Mouse (Mus musculus) ES-E14 (cell line): ENCODE results near the gene Cradd. TPM values are rescaled to one million over a fixed set of nuclear protein-coding genes. Genes with fewer than 3 reads are reported as not detected.

Experiments
- DNase-seq: peaks from one replicate; pipeline ENCODE4 v3.0.0-alpha.2; 2013; ENCODE audit warnings: low read depth, low spot score
- H3K27ac ChIP-seq: 2 replicates; pipeline ENCODE4 v1.5.1; 2012; ENCODE audit warnings: low read depth, mild to moderate bottlenecking, low read length, moderate library complexity, mixed read lengths; ENCODE audit not compliant: poor library complexity, insufficient read depth, severe bottlenecking
- H3K36me3 ChIP-seq: 2 replicates; pipeline ENCODE4 v1.6.1; 2012; ENCODE audit warnings: mild to moderate bottlenecking, low read length, moderate library complexity, mixed read lengths; ENCODE audit not compliant: control insufficient read depth, poor library complexity, insufficient read depth, severe bottlenecking
- H3K4me1 ChIP-seq, 2 experiments: fragments of 150-350 bp in 1 of 2; sonication (generic) in 1 of 2; 2 replicates each; pipeline ENCODE4 v1.6.1; 2012; ENCODE audit warnings: low read length in 2 of 2, mild to moderate bottlenecking in 1 of 2, mixed read lengths in 1 of 2; ENCODE audit not compliant: control insufficient read depth in 2 of 2, insufficient read depth in 2 of 2, poor library complexity in 1 of 2
- H3K4me3 ChIP-seq, 2 experiments: fragments of 150-350 bp in 1 of 2; sonication (generic) in 1 of 2; 2 replicates each; pipeline ENCODE4 v1.5.1; 2012; ENCODE audit warnings: low read length in 2 of 2, low read depth in 1 of 2, mild to moderate bottlenecking in 1 of 2, mixed read lengths in 1 of 2; ENCODE audit not compliant: insufficient read depth in 1 of 2, poor library complexity in 1 of 2, severe bottlenecking in 1 of 2
- H3K9ac ChIP-seq: 2 replicates; pipeline ENCODE4 v1.6.1; 2012; ENCODE audit warnings: low read depth, mild to moderate bottlenecking, low read length, mixed read lengths; ENCODE audit not compliant: poor library complexity, insufficient read depth, severe bottlenecking
- H3K9me3 ChIP-seq: fragments of 150-350 bp; sonication (generic); 2 replicates; pipeline ENCODE4 v1.6.1; 2012; ENCODE audit warnings: low read depth, mild to moderate bottlenecking, low read length; ENCODE audit not compliant: control insufficient read depth, insufficient read depth
- CHD2 ChIP-seq: IDR thresholded peaks from 2 replicates; pipeline ENCODE4 v1.6.1; 2014; ENCODE audit warnings: mild to moderate bottlenecking, low read depth, low read length, inconsistent platforms
- HCFC1 ChIP-seq: IDR thresholded peaks from 2 replicates; pipeline ENCODE4 v1.6.1; 2012; ENCODE audit warnings: low read length, inconsistent platforms, borderline replicate concordance; ENCODE audit not compliant: insufficient read depth
- MAFK ChIP-seq: IDR thresholded peaks from 2 replicates; pipeline ENCODE4 v1.6.1; 2014; ENCODE audit warnings: mild to moderate bottlenecking, low read depth, low read length, inconsistent platforms; ENCODE audit not compliant: insufficient read depth
- ZC3H11A ChIP-seq: IDR thresholded peaks from 2 replicates; pipeline ENCODE4 v1.6.1; 2012; ENCODE audit warnings: low read depth, mild to moderate bottlenecking, inconsistent platforms, low read length, borderline replicate concordance
- ZNF384 ChIP-seq: IDR thresholded peaks from 2 replicates; pipeline ENCODE4 v1.6.1; 2012; ENCODE audit warnings: low read depth, low read length, inconsistent platforms
- in situ Hi-C, 2 experiments: fragments of 600-800 bp; cut with MboI; formaldehyde crosslinking; loops; one replicate each; pipeline ENCODE4 v1.15.1; 2025; ENCODE audit warnings: low sequenced_read_pairs in 2 of 2, inconsistent platforms in 1 of 2; ENCODE audit not compliant: unreplicated experiment in 2 of 2
- total RNA-seq: library from RNA; depleted of rRNA; stranded (reverse); fragments of 300-350 nt; gene quantifications from 2 replicates; pipeline ENCODE4 v1.2.3, GENCODE M21; 2012

The Cradd gene
- total RNA-seq, 1 experiment: 8.4 TPM

DNA sequence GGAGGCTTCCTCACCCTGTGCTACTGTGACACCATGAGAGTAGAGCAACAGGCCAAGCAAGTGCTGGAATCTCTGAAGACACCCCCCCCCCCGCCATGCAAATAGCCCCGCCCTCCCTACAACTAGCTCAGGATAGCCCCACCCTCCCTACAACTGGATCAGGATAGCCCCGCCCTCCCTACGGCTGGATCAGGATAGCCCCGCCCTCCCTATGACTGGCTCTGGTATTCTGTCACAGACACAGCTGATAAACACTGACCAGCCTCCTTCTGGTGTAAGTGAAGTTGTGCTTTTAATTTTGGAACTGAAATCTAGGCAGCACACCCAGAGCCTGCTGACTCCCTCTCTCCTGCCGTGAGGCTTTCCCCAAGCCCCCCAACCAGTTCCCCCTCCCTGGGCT is 75.6 kb downstream of the Cradd start:
- Histone ChIP-seq H3K4me3 (no peak overlapping the region), H3K27ac (no peak overlapping the region), H3K9me3 (no peaks in the 10 kb centered on the region), H3K4me1 (peaks cover 5 to 21% of the 10 kb centered on the region in 2 experiments; a peak in 3 of 4 replicates), H3K36me3 (no peaks in the 10 kb centered on the region), H3K9ac (no peak overlapping the region)
- TF ChIP-seq CHD2 (no peak), ZC3H11A (no peak), HCFC1 (no peak), MAFK (no peak)
- in situ Hi-C loops: no loop called here
- DNase-seq: no peak

DNA sequence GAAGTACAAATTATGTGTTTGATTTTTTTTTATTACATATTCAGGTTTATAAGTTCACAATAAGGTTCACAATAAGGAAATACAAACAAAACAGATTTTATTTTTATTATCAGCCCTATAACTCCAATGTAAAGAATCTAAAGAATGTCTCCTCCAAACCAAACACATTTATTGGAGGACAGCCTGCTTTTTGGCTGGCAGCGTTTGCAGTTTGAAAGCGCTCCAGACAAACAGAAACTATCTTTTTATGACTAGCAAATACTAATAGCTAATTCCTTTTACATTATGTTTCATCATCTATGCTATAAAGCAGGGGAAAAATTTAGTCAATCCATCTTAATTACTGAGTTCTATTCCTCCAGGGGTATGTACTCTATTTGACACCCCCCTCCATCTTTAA is 77.2 kb downstream of the Cradd start:
- no peaks in the 10 kb centered on the region for H3K9me3 ChIP-seq
- TF ChIP-seq ZNF384 (no peak), CHD2 (no peak), HCFC1 (no peak), MAFK (no peak), ZC3H11A (no peak)
- H3K9ac ChIP-seq: no peak overlapping the region
- DNase-seq: no peak
- H3K4me3 ChIP-seq: no peak overlapping the region
- H3K36me3 ChIP-seq: no peaks in the 10 kb centered on the region
- in situ Hi-C loops: no loop called here
- no peak overlapping the region for H3K27ac ChIP-seq
- peaks cover 2 to 22% of the 10 kb centered on the region in 2 experiments; a peak in 3 of 4 replicates for H3K4me1 ChIP-seq

DNA sequence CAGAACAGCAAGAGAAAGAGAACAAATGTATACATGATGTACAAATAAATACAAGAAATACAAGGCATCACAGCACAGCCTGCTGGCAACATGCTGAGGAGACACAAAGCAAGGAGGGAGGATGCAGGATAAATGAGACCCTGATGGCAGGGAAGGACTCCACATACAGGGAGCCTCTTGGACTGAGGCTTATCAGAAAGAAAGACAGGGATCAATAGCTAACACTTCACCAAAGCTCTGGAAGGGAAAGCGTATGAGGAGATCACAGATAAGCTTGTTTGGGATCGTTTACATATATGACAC is 78.3 kb downstream of the Cradd start:
- in situ Hi-C loops: no loop called here
- Histone ChIP-seq H3K4me1 (peaks cover 2 to 20% of the 10 kb centered on the region in 2 experiments; a peak in 3 of 4 replicates), H3K9ac (no peak overlapping the region), H3K27ac (no peak overlapping the region), H3K36me3 (no peaks in the 10 kb centered on the region), H3K9me3 (no peaks in the 10 kb centered on the region), H3K4me3 (no peak overlapping the region)
- DNase-seq: no peak
- no peak for TF ChIP-seq HCFC1
- no peak for TF ChIP-seq ZC3H11A
- no peak for TF ChIP-seq MAFK
- no peak for TF ChIP-seq ZNF384
- no peak for TF ChIP-seq CHD2

DNA sequence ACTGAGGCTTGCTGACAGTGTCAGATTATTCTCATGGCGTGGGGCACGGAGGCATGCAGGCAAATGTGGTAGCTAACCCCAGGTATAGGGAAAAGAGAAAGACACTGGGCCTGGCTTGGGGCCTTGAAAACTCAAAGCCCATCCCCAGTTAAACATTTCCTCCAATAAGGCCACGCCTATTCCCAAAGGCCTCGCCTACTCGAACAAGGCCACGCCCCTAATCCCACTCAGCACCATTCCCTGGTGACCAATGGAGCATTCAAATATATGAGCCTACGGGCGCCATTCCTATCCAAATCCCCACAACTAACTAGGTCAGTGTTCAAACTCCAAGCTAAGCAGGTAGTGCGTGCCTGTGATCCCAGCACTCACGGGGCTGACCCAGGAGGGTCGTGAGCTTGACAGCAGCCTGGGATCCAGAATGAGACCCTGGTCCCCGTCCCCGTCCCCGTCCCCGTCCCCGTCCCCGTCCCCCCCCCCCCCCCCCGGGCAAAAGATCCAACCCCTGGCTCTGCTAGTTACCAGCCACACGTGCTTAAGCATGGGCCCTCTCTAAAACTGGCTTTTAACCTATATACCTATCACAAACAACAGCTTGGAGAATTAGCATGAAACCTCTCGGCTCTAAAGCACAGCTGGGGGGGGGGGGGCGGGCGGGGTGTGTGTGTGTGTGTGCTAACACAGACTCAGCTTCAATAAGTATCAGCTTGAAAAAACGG is 78.8 kb downstream of the Cradd start:
- H3K27ac ChIP-seq: no peak overlapping the region
- peak overlapping the region; percentile 62 for H3K9ac ChIP-seq
- H3K4me3 ChIP-seq: peak overlapping the region; percentile 66 to 73
- peak; percentile 80 for DNase-seq
- no peak for TF ChIP-seq ZNF384
- no peak for TF ChIP-seq HCFC1
- TF ChIP-seq MAFK: no peak
- TF ChIP-seq ZC3H11A: no peak
- no peak for TF ChIP-seq CHD2
- no peaks in the 10 kb centered on the region for H3K36me3 ChIP-seq
- no peaks in the 10 kb centered on the region for H3K9me3 ChIP-seq
- H3K4me1 ChIP-seq: peaks cover 2 to 15% of the 10 kb centered on the region in 2 experiments; a peak in 3 of 4 replicates
- in situ Hi-C loops: no loop called here
